Mouse (Mus musculus): ENCODE measurements around the gene Armc6. TPM values are rescaled to one million over a fixed set of nuclear protein-coding genes. Genes with fewer than 3 reads are reported as not detected.

Gene Armc6
- total RNA-seq (2022) = 1 to 10 TPM; 6.8 to 9.0 (median 7.4) TPM

- DNase-seq (ENCODE audit: low spot score) = peak; percentile 96
Measured at GRCm38 (mm10) chr8:70234080-70234780, at the start of gene Armc6, which contains the start of gene Sugp2. Armc6 (minus strand) TSS chr8:70234466. Sugp2 (plus strand) TSS chr8:70234226.

GRCm38 (mm10) chr8:70283136-70284077, 49.1 kb upstream of the Armc6 start:
- no peak for DNase-seq (ENCODE audit: low spot score)

- DNase-seq (ENCODE audit: low spot score) = peak; percentile 91
Measured at GRCm38 (mm10) chr8:70282603-70283135, 48.4 kb upstream of the Armc6 start, which contains the start of gene Homer3. Homer3 (plus strand) TSS chr8:70282827.

GRCm38 (mm10) chr8:70281001-70281400, 46.7 kb upstream of the Armc6 start:
- DNase-seq (ENCODE audit: low spot score) = no peak

DNA sequence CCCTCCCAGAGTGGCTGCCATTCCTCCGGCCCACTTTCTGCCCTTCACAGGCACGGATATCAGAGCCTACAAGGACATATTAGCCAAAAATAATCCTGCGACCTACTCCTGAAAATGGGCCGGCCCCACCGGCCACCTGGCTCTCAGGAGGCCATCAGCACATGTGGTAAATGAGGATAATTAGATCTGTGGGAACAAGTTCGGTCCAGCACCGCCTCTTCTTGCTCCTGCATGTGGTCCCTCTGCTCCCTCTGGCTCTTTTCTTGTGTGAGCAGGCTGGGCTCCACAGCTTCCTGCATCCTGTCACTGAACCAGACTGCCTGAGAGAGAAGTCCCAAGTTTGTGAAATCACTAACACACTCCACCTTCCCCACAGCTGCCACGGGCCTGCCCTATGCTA, 45.0 kb upstream of the Armc6 start:
- no peak for DNase-seq (ENCODE audit: low spot score)

DNA sequence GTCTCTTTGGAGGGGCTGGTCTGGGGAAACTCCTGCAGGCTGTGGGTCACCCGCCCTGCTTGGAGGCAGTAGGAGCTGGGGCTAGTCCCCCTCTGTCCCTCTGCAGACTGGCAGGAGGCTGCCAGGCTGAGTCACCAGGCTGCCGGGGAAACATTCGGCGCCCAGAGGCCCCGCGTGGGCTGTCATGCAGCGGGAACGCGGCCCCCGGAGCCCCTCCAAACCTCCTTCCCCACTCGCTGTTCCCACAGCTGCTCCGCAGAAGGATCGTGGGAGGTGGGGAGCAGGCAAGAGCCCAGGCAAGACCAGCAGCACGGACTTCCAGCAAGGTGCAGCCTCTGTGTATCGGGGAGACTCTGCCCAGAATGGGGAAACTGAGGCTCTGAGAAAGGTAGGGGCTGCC, 43.9 kb upstream of the Armc6 start:
- DNase-seq (ENCODE audit: low spot score) = no peak

DNA sequence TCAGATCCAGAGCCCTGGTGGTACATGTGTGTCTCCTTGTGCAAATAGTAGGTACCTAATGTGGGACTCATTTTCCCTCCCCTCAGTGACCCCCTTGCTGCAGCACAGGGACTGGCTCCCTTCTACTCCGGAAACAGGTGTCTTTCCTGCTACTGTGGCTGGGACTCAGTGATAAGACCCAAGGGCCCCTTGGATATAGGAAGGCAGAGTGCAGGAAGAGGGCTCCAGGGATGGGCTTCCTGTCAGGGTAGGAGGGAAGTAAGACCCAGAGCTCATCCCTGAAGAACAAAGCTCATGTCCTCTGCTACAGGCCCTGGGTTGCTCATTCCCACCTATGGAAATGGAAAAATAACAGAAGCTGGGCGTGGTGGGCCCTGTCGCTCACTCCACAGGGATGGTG, 42.2 kb upstream of the Armc6 start:
- DNase-seq (ENCODE audit: low spot score) = peak; percentile 33

- no peak for DNase-seq (ENCODE audit: low spot score)
Measured at GRCm38 (mm10) chr8:70274350-70274749, 40.1 kb upstream of the Armc6 start.

- DNase-seq (ENCODE audit: low spot score) = peak; percentile 37
Measured at GRCm38 (mm10) chr8:70272949-70273348, 38.7 kb upstream of the Armc6 start.

- no peak for DNase-seq (ENCODE audit: low spot score)
Measured at GRCm38 (mm10) chr8:70268799-70269565, 34.7 kb upstream of the Armc6 start.

- DNase-seq (ENCODE audit: low spot score) = no peak
Measured at GRCm38 (mm10) chr8:70268311-70268710, 34.0 kb upstream of the Armc6 start.

DNA sequence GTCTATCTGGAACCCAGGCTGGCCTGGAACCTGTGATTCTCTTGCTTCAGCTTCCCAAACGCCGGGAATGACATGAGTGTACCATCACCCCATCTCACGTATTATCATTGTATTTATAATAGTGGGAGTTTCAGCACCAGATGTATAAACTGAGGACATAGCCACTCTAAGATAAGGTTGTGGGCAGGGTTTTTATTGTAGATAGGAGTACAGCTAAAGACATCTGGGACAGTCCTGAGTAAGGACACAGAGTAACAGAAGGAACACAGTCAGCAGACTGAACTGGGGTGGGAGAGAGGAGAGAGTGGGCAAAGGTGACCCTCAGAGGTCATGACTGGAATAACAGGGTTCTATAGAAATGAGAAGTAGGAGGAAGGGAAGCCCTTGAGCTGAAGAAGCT, 33.4 kb upstream of the Armc6 start:
- DNase-seq (ENCODE audit: low spot score) = no peak

GRCm38 (mm10) chr8:70259043-70259442, 24.8 kb upstream of the Armc6 start:
- no peak for DNase-seq (ENCODE audit: low spot score)

DNA sequence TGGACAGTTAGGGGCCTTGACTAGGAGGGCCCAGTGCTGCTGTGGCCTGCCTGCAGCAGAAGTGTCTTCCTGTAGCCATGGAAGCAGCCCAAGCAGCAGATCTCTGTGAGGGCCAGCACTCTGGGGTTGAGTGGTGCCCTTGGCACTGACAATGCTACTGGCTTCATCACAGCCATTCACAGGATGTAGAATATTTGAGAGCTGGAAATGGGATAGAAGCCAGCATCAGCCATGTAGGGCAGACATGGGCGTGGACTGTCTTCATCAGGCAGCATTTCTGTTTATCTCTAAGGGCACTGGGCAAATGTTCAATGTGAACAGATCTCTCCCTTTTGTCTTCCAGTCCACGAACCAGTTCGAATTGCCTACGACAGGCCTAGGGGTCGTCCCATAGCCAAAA, 24.3 kb upstream of the Armc6 start:
- DNase-seq (ENCODE audit: low spot score) = peak; percentile 23

- no peak for DNase-seq (ENCODE audit: low spot score)
Measured at GRCm38 (mm10) chr8:70257456-70257855, 23.2 kb upstream of the Armc6 start.

DNA sequence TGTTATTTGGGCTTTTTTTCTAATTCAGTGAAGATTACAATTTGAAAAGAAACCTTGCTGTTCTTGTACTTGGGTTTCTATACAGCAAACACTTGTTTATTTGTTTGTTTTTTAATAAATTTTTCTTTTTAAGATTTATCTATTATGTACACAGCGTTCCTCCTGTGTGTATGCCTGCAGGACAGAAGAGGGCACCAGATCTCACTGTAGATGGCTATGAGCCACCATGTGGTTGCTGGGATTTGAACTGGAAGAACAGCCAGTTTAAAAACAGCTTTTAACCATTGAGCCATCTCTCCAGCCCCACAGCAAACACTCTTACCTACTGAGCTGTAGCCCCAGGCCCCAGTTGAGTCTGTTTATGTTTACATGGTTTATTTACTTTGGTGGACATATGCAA, 20.4 kb upstream of the Armc6 start:
- no peak for DNase-seq (ENCODE audit: low spot score)

DNA sequence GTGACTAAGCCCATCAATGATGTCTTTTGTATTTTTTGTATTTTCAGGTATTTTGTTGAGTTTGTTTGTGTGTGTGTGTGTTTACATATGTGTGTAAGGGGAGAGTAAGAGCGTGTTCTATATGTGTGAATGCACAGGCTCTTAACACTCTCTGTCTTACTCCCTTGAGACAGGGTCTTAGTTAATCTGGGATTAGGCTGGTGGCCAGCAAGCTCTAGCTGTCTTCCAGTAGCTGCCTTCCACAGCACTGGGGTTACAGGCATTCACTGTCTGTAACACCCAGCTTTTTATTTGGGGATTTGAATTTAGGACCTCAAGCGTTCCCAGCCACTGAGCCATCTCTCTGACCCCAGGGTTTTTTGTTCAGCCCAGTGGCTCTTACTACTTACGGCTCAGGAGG, 13.6 kb upstream of the Armc6 start:
- DNase-seq (ENCODE audit: low spot score) = no peak

DNA sequence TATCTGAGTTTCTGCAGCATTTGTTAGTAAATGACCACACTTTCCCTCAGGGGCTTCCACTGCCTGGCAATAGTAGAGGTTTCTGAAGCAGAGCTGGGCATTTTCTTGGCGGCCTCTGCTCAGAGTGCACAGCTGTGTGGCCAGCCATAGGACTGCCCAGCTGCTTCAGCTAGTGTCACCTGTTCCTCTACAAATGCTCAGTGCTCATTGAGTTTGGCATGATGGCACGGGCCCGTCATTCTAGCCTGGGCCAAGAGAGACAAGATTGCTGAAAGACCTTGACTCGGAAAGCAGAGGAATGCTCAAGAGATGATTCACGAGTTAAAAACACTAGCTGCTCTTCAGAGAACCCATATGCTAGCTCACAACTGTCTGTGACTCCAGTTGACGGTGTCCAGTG, 12.4 kb upstream of the Armc6 start:
- no peak for DNase-seq (ENCODE audit: low spot score)

GRCm38 (mm10) chr8:70240642-70241041, 6.4 kb upstream of the Armc6 start:
- no peak for DNase-seq (ENCODE audit: low spot score)

DNA sequence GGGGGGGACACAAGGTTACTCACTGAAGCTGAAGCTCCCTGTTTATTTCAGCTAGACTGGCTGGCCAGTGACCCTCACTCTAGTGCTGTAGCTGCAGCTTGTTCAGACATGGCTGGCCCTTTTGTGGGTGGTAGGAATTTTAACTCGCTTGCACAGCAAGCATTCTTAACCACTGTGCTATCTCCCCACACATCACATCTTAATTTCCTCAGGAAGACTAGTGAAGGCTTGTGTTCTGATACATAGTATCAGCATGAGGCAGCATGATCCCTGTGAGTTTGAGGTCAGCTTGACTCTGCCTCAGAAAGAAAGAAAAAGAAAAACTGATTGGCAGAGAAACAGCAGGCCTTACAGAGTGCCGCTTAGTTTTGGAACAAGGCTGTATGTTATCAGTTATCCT, 3.6 kb upstream of the Armc6 start:
- no peak for DNase-seq (ENCODE audit: low spot score)

- DNase-seq (ENCODE audit: low spot score) = no peak
Measured at GRCm38 (mm10) chr8:70234781-70235128, 489 bp upstream of the Armc6 start.

- no peak for DNase-seq (ENCODE audit: low spot score)
Measured at GRCm38 (mm10) chr8:70233606-70234005, 660 bp downstream of the Armc6 start.

Data from heart, adult 8-10 months (tissue).